Mouse (Mus musculus) midbrain, embryonic 16.5 days (tissue): ENCODE data around the gene Ccdc6. TPM values are rescaled to one million over a fixed set of nuclear protein-coding genes. Genes with fewer than 3 reads are reported as not detected.

ENCODE experiments used
- ATAC-seq: fragments of 200-750 bp; cut with Nextera tagmentation; 2 replicates; pipeline ENCODE4 v1.8.0; 2017; ENCODE audit warnings: moderate TSS enrichment
- H3K27ac ChIP-seq: fragments of 300-500 bp; sonication (generic); 2 replicates; pipeline ENCODE4 v1.5.1; 2014; ENCODE audit warnings: mild to moderate bottlenecking, low read length, mixed read lengths
- H3K27me3 ChIP-seq: fragments of 300-500 bp; sonication (generic); 2 replicates; pipeline ENCODE4 v1.6.1; 2014; ENCODE audit warnings: low read depth, low read length, mixed read lengths; ENCODE audit not compliant: control insufficient read depth, insufficient read depth
- H3K36me3 ChIP-seq: fragments of 300-500 bp; sonication (generic); 2 replicates; pipeline ENCODE4 v1.6.1; 2014; ENCODE audit warnings: mild to moderate bottlenecking, low read length, moderate library complexity, mixed read lengths; ENCODE audit not compliant: control insufficient read depth, insufficient read depth
- H3K4me1 ChIP-seq: fragments of 300-500 bp; sonication (generic); 2 replicates; pipeline ENCODE4 v1.6.1; 2014; ENCODE audit warnings: mild to moderate bottlenecking, low read length, mixed read lengths; ENCODE audit not compliant: control insufficient read depth, insufficient read depth
- H3K4me2 ChIP-seq: fragments of 300-500 bp; sonication (generic); 2 replicates; pipeline ENCODE4 v1.6.1; 2014; ENCODE audit warnings: mild to moderate bottlenecking, low read length, mixed read lengths
- H3K4me3 ChIP-seq: fragments of 300-500 bp; sonication (generic); 2 replicates; pipeline ENCODE4 v1.5.1; 2014; ENCODE audit warnings: low read depth, mild to moderate bottlenecking, low read length, moderate library complexity, mixed read lengths
- H3K9ac ChIP-seq: fragments of 300-500 bp; sonication (generic); 2 replicates; pipeline ENCODE4 v1.6.1; 2014; ENCODE audit warnings: low read depth, low read length, mixed read lengths
- H3K9me3 ChIP-seq: fragments of 300-500 bp; sonication (generic); replicated peaks from 2 replicates; pipeline ENCODE4 v1.6.1; 2014; ENCODE audit warnings: mild to moderate bottlenecking, low read length, mixed read lengths; ENCODE audit not compliant: control insufficient read depth, poor library complexity, severe bottlenecking
- WGBS: fragments of 180-500 bp; shearing (Covaris S2); extraction: QIAGEN DNeasy Blood & Tissue Kit; methylation state at CpG from one replicate; pipeline ENCODE4 v1.1.7; 2014; 5-methylcytosine and 5-hydroxymethylcytosine counted together
- polyA plus RNA-seq: library from polyadenylated mRNA; unstranded; fragments of >200 nt; fragmentation: Nextera tagmentation; extraction: Ambion mirVana; gene quantifications from 2 replicates; pipeline ENCODE4 v1.2.1, GENCODE M21; 2015

Ccdc6 gene
- polyA plus RNA-seq, 1 experiment from 2014 or later: 26.1 TPM

- H3K9me3 ChIP-seq: no peaks in the 10 kb centered on the region; the same call in 1 of the 2 replicates
- H3K4me2 ChIP-seq: no peak overlapping the region
- 98% methylated on average over 12 of the region's 12 CpGs for WGBS
- no peak overlapping the region for H3K4me3 ChIP-seq
- H3K27me3 ChIP-seq: no peaks in the 10 kb centered on the region
- ATAC-seq: no peak
- H3K36me3 ChIP-seq: peaks cover 15% of the 10 kb centered on the region
- no peaks in the 10 kb centered on the region for H3K4me1 ChIP-seq
- H3K9ac ChIP-seq: no peak overlapping the region
- no peak overlapping the region for H3K27ac ChIP-seq
These were observed 49.0 kb downstream of the Ccdc6 start for GRCm38 (mm10) chr10:70145873-70146272.

- no peak overlapping the region for H3K9ac ChIP-seq
- H3K4me2 ChIP-seq: no peak overlapping the region
- peaks cover 12% of the 10 kb centered on the region for H3K36me3 ChIP-seq
- WGBS: 44% methylated on average over 7 of the region's 7 CpGs
- no peak for ATAC-seq
- H3K4me3 ChIP-seq: no peak overlapping the region
- H3K27ac ChIP-seq: no peak overlapping the region
- no peaks in the 10 kb centered on the region; the same call in 1 of the 2 replicates for H3K9me3 ChIP-seq
- H3K4me1 ChIP-seq: peaks cover 3% of the 10 kb centered on the region; the same call in 1 of the 2 replicates
- no peaks in the 10 kb centered on the region for H3K27me3 ChIP-seq
These were observed 52.2 kb downstream of the Ccdc6 start for GRCm38 (mm10) chr10:70149093-70149492.

- 70% methylated on average over 4 of the region's 4 CpGs for WGBS
- Histone ChIP-seq H3K9ac (no peak overlapping the region), H3K4me3 (no peak overlapping the region), H3K4me1 (peaks cover 3% of the 10 kb centered on the region; the same call in 1 of the 2 replicates), H3K4me2 (no peak overlapping the region), H3K36me3 (peaks cover 13% of the 10 kb centered on the region), H3K27me3 (no peaks in the 10 kb centered on the region), H3K9me3 (no peaks in the 10 kb centered on the region; the same call in 1 of the 2 replicates), H3K27ac (no peak overlapping the region)
- ATAC-seq: no peak
These were observed 53.4 kb downstream of the Ccdc6 start for GRCm38 (mm10) chr10:70150301-70150700.

GRCm38 (mm10) chr10:70151171-70151570 is 54.2 kb downstream of the Ccdc6 start:
- no peak overlapping the region for H3K27ac ChIP-seq
- 90% methylated on average over 10 of the region's 10 CpGs for WGBS

GRCm38 (mm10) chr10:70152190-70152743 is 55.3 kb downstream of the Ccdc6 start:
- Histone ChIP-seq H3K36me3 (peaks cover 12% of the 10 kb centered on the region), H3K27ac (0 out of 2 replicates have a peak overlapping the region, but pooled peaks have one; percentile 38), H3K27me3 (no peaks in the 10 kb centered on the region), H3K9me3 (no peaks in the 10 kb centered on the region), H3K4me1 (peaks cover 3% of the 10 kb centered on the region; the same call in 1 of the 2 replicates), H3K4me3 (no peak overlapping the region), H3K4me2 (no peak overlapping the region), H3K9ac (peak overlapping the region; percentile 14; the same call in 1 of the 2 replicates)
- 61% methylated on average over 12 of the region's 12 CpGs for WGBS
- ATAC-seq: no peak

More at GRCm38 (mm10) chr10:70151171-70151570, 54.2 kb downstream of the Ccdc6 start:
- Histone ChIP-seq H3K9ac (no peak overlapping the region), H3K4me1 (peaks cover 3% of the 10 kb centered on the region; the same call in 1 of the 2 replicates), H3K4me3 (no peak overlapping the region), H3K36me3 (peaks cover 7% of the 10 kb centered on the region; the same call in 1 of the 2 replicates), H3K4me2 (no peak overlapping the region), H3K9me3 (no peaks in the 10 kb centered on the region), H3K27me3 (no peaks in the 10 kb centered on the region)
- no peak for ATAC-seq

GRCm38 (mm10) chr10:70153810-70154209 is 56.9 kb downstream of the Ccdc6 start:
- Histone ChIP-seq H3K27me3 (no peaks in the 10 kb centered on the region), H3K27ac (no peak overlapping the region), H3K4me1 (peaks cover 3% of the 10 kb centered on the region; the same call in 1 of the 2 replicates), H3K9ac (no peak overlapping the region), H3K9me3 (no peaks in the 10 kb centered on the region), H3K4me2 (no peak overlapping the region), H3K4me3 (no peak overlapping the region), H3K36me3 (peaks cover 8% of the 10 kb centered on the region)
- 90% methylated on average over 16 of the region's 16 CpGs for WGBS
- ATAC-seq: no peak

- Histone ChIP-seq H3K27ac (no peak overlapping the region), H3K9ac (no peak overlapping the region), H3K4me2 (no peak overlapping the region), H3K9me3 (no peaks in the 10 kb centered on the region), H3K4me1 (peaks cover 3% of the 10 kb centered on the region; the same call in 1 of the 2 replicates), H3K27me3 (no peaks in the 10 kb centered on the region), H3K36me3 (peaks cover 8% of the 10 kb centered on the region), H3K4me3 (no peak overlapping the region)
- 80% methylated on average over 3 of the region's 3 CpGs for WGBS
- ATAC-seq: no peak
These were observed 59.7 kb downstream of the Ccdc6 start for GRCm38 (mm10) chr10:70156431-70157165.

- Histone ChIP-seq H3K27ac (no peak overlapping the region), H3K4me1 (peaks cover 5% of the 10 kb centered on the region; the same call in 1 of the 2 replicates), H3K9me3 (no peaks in the 10 kb centered on the region), H3K27me3 (no peaks in the 10 kb centered on the region), H3K9ac (no peak overlapping the region), H3K4me2 (no peak overlapping the region), H3K4me3 (no peak overlapping the region), H3K36me3 (peaks cover 5% of the 10 kb centered on the region)
- ATAC-seq: no peak
- 68% methylated on average over 12 of the region's 12 CpGs for WGBS
These were observed 62.9 kb downstream of the Ccdc6 start for GRCm38 (mm10) chr10:70159651-70160320.
